Mouse (Mus musculus): ENCODE results near the gene Rpl18a. TPM values are rescaled to one million over a fixed set of nuclear protein-coding genes. Genes with fewer than 3 reads are reported as not detected.

The Rpl18a gene
- polyA plus RNA-seq, 1 experiment, result 1,518 TPM

- peak overlapping the region; percentile 65 for H3K4me3 ChIP-seq (ENCODE audit: insufficient read depth, low read length)
- TF ChIP-seq POLR2A (IDR thresholded peaks at IDR 0.05; ENCODE audit: extremely low read depth, insufficient read depth, low read length) (no peak), CTCF (IDR thresholded peaks at IDR 0.05; ENCODE audit: extremely low read depth, insufficient read depth, low read length) (no peak)
- 0 out of 2 replicates have a peak overlapping the region, but pooled peaks have one; percentile 4 for H3K27ac ChIP-seq (ENCODE audit: insufficient read depth, low read length)
- peaks cover 3% of the 10 kb centered on the region; the same call in 1 of the 2 replicates for H3K4me1 ChIP-seq (ENCODE audit: control insufficient read depth, insufficient read depth, low read length)
These were observed 8.2 kb upstream of the Rpl18a start for GRCm38 (mm10) chr8:70905463-70905830.

GRCm38 (mm10) chr8:70904532-70904931 is 7.3 kb upstream of the Rpl18a start:
- Histone ChIP-seq H3K4me3 (ENCODE audit: insufficient read depth, low read length) (no peak overlapping the region), H3K27ac (ENCODE audit: insufficient read depth, low read length) (no peak overlapping the region), H3K4me1 (ENCODE audit: control insufficient read depth, insufficient read depth, low read length) (peaks cover 3% of the 10 kb centered on the region; the same call in 1 of the 2 replicates)
- TF ChIP-seq POLR2A (IDR thresholded peaks at IDR 0.05; ENCODE audit: extremely low read depth, insufficient read depth, low read length), result no peak
- no peak for TF ChIP-seq CTCF (IDR thresholded peaks at IDR 0.05; ENCODE audit: extremely low read depth, insufficient read depth, low read length)

GRCm38 (mm10) chr8:70903582-70903981 is 6.4 kb upstream of the Rpl18a start:
- TF ChIP-seq CTCF (IDR thresholded peaks at IDR 0.05; ENCODE audit: extremely low read depth, insufficient read depth, low read length) (no peak), POLR2A (IDR thresholded peaks at IDR 0.05; ENCODE audit: extremely low read depth, insufficient read depth, low read length) (no peak)
- no peak overlapping the region for H3K27ac ChIP-seq (ENCODE audit: insufficient read depth, low read length)
- H3K4me1 ChIP-seq (ENCODE audit: control insufficient read depth, insufficient read depth, low read length), result peaks cover 3% of the 10 kb centered on the region; the same call in 1 of the 2 replicates

GRCm38 (mm10) chr8:70903112-70903511 is 5.9 kb upstream of the Rpl18a start:
- Histone ChIP-seq H3K4me3 (ENCODE audit: insufficient read depth, low read length) (no peak overlapping the region), H3K4me1 (ENCODE audit: control insufficient read depth, insufficient read depth, low read length) (peaks cover 3% of the 10 kb centered on the region; the same call in 1 of the 2 replicates), H3K27ac (ENCODE audit: insufficient read depth, low read length) (no peak overlapping the region)
- no peak for TF ChIP-seq POLR2A (IDR thresholded peaks at IDR 0.05; ENCODE audit: extremely low read depth, insufficient read depth, low read length)
- no peak for TF ChIP-seq CTCF (IDR thresholded peaks at IDR 0.05; ENCODE audit: extremely low read depth, insufficient read depth, low read length)

More at GRCm38 (mm10) chr8:70903582-70903981, 6.4 kb upstream of the Rpl18a start:
- no peak overlapping the region for H3K4me3 ChIP-seq (ENCODE audit: insufficient read depth, low read length)

- Histone ChIP-seq H3K4me3 (ENCODE audit: insufficient read depth, low read length) (no peak overlapping the region), H3K4me1 (ENCODE audit: control insufficient read depth, insufficient read depth, low read length) (peaks cover 3% of the 10 kb centered on the region; the same call in 1 of the 2 replicates), H3K27ac (ENCODE audit: insufficient read depth, low read length) (no peak overlapping the region)
- TF ChIP-seq POLR2A (IDR thresholded peaks at IDR 0.05; ENCODE audit: extremely low read depth, insufficient read depth, low read length), result no peak
- no peak for TF ChIP-seq CTCF (IDR thresholded peaks at IDR 0.05; ENCODE audit: extremely low read depth, insufficient read depth, low read length)
These were observed 5.0 kb upstream of the Rpl18a start for GRCm38 (mm10) chr8:70902211-70902610.

- Histone ChIP-seq H3K4me1 (ENCODE audit: control insufficient read depth, insufficient read depth, low read length) (no peaks in the 10 kb centered on the region), H3K4me3 (ENCODE audit: insufficient read depth, low read length) (no peak overlapping the region), H3K27ac (ENCODE audit: insufficient read depth, low read length) (no peak overlapping the region)
- no peak for TF ChIP-seq CTCF (IDR thresholded peaks at IDR 0.05; ENCODE audit: extremely low read depth, insufficient read depth, low read length)
- no peak for TF ChIP-seq POLR2A (IDR thresholded peaks at IDR 0.05; ENCODE audit: extremely low read depth, insufficient read depth, low read length)
These were observed 3.7 kb upstream of the Rpl18a start for GRCm38 (mm10) chr8:70900872-70901387.

- TF ChIP-seq CTCF (IDR thresholded peaks at IDR 0.05; ENCODE audit: extremely low read depth, insufficient read depth, low read length), result no peak
- no peak for TF ChIP-seq POLR2A (IDR thresholded peaks at IDR 0.05; ENCODE audit: extremely low read depth, insufficient read depth, low read length)
- Histone ChIP-seq H3K27ac (ENCODE audit: insufficient read depth, low read length) (no peak overlapping the region), H3K4me1 (ENCODE audit: control insufficient read depth, insufficient read depth, low read length) (no peaks in the 10 kb centered on the region), H3K4me3 (ENCODE audit: insufficient read depth, low read length) (no peak overlapping the region)
These were observed 2.0 kb upstream of the Rpl18a start for GRCm38 (mm10) chr8:70899226-70899625.

- Histone ChIP-seq H3K4me1 (ENCODE audit: control insufficient read depth, insufficient read depth, low read length) (no peaks in the 10 kb centered on the region), H3K4me3 (ENCODE audit: insufficient read depth, low read length) (no peak overlapping the region), H3K27ac (ENCODE audit: insufficient read depth, low read length) (no peak overlapping the region)
- TF ChIP-seq POLR2A (IDR thresholded peaks at IDR 0.05; ENCODE audit: extremely low read depth, insufficient read depth, low read length) (no peak), CTCF (IDR thresholded peaks at IDR 0.05; ENCODE audit: extremely low read depth, insufficient read depth, low read length) (no peak)
These were observed 1.5 kb upstream of the Rpl18a start for GRCm38 (mm10) chr8:70898661-70899198.

GRCm38 (mm10) chr8:70897681-70898413 is 635 bp upstream of the Rpl18a start:
- Histone ChIP-seq H3K4me1 (ENCODE audit: control insufficient read depth, insufficient read depth, low read length) (no peaks in the 10 kb centered on the region), H3K27ac (ENCODE audit: insufficient read depth, low read length) (no peak overlapping the region), H3K4me3 (ENCODE audit: insufficient read depth, low read length) (peak overlapping the region; percentile 49)
- peak; percentile 94 for TF ChIP-seq CTCF (IDR thresholded peaks at IDR 0.05; ENCODE audit: extremely low read depth, insufficient read depth, low read length)
- TF ChIP-seq POLR2A (IDR thresholded peaks at IDR 0.05; ENCODE audit: extremely low read depth, insufficient read depth, low read length), result no peak

All from cortical plate, adult 2 months (tissue).